Mouse (Mus musculus) mesoderm, embryonic 11.5 days (tissue): ENCODE results near the gene Rabgap1l.

ENCODE experiments used
- DNase-seq: peaks from one replicate; pipeline ENCODE4 v3.0.0-alpha.2; 2012; ENCODE audit warnings: low read depth, low spot score

Rabgap1l gene

DNA sequence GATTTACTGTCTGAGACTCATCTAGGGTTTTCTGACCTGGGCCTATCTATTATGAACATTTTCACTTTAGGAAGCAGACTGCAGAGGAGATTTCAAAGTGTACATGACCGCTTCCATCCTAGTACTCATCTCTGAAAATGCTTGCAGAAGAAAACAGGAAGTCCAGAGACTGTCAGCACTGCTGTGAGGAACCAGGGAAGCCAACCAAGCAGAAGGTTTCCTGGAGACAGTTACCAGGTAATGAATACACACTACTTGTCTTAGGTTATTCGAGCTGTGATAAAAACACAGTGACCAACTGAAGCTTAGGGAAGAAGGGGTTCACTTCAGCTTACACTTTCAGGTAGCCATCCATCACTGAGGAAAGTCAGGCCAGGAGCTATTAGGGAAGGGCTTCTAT is 547.1 kb downstream of the Rabgap1l start:
- DNase-seq: no peak

DNA sequence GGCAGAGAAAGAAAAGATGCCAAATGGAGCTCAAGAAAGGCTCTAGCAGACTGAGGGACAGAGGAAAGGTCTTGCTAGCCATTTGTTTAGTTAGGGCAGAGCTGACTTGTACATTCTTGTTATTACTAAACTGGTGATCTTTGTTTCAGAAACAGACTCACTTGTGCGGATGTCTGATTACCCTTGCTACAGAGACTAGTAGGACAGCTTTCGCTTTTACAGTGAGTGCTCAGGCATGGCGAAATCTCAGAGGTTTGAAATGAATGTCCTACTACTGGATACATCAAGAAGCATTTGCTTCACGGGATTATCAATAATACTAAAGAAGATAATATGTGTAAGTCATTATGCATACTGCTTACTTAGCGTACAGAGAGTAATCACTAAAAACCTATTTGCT is 548.3 kb downstream of the Rabgap1l start:
- DNase-seq: no peak

DNA sequence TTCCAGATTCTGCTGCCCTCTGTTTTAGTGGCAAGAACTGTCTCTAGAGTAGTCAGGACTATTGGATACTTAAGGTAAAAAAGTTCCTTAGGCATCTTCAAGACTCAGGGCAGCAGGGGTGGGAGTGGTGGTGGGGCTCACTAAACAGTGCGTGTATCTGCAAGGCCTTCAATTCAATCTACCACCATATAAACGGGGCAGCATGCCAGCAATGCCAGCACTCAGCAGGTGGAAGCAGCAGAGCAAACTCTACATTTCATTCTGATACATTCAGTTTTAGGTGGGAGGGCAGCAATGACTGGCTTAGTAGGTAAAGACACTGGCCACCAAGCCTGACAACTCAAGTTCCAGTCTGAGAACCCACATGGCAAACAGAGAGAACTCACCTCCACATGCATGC is 552.9 kb downstream of the Rabgap1l start:
- DNase-seq: no peak

- DNase-seq: no peak
Observed at GRCm38 (mm10) chr1:160238852-160239443, 554.1 kb downstream of the Rabgap1l start.

DNA sequence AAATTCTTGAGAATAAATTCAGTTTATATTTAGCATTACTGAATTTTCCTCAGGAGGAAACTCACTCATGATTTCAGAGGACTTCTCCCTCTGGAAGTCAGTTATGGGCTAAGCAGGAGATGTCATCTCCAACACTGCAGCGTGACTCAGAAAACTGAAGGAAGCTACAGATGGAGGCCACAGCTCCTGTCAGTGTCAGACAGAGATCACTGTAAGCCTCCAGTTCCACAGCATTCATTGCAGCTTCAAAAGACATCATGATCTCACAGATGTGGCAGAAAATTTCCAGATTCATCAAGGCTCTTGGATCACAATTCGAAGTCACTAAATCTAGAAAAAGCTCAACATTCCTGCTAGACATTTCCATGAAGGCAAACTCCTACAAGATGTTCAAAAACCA is 555.0 kb downstream of the Rabgap1l start:
- DNase-seq: no peak

DNA sequence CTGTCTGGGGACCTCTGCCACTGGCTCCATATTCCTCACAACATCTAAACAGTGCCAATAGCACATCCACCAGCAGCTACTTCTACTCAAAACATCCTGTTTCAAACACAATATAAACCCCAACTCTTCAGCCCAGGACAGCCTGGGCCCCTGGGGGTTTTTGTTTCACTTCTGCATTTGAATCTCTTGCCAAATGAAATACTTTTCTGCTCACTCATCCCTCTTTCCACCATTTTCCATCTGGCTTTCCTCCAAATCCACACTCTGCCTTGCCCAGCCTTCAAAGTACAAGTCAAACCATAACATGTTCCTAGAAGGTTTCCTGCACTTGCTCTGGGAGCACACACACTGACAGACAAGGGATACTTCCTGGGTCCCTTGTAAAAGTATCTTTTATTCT is 559.1 kb downstream of the Rabgap1l start:
- DNase-seq: no peak

GRCm38 (mm10) chr1:160232113-160232512 is 560.9 kb downstream of the Rabgap1l start:
- no peak for DNase-seq

GRCm38 (mm10) chr1:160231013-160231412 is 562.0 kb downstream of the Rabgap1l start:
- DNase-seq: peak; percentile 54

DNA sequence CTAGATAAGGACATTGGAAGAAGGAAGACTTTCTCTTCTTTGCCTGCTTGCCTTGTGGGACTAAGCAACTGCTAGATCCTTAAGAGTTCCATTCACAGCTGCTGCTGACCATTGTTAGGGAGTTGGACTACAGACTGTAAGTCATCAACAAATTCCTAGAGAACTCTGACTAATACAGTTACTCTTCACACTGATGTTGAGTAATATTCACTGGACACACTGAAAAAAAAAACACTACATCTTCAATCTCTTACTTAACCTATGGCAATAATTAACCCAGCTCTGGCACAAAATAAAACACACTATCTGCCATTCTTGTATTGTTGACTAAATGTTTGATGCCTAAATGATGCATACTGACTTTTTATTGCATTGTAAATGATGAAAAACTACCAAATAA is 565.2 kb downstream of the Rabgap1l start:
- DNase-seq: no peak

DNA sequence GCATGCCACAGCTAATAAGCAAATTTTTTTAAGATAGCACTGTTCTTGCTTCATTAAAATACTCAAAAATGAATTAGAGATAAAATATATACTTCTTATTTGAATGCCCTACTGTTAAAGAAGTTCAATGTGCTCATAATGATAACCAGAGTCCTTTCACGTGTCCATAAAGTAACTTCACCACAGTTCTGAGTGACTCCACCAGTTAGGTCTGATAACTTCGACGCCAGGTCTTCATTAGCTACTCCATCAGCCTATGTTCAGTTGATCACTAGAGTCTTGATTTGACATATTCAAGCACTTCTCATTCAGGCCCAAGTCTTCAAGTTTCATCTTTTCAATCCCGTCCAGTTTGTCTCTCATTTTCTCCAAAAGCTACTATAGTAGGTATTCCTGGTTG is 565.8 kb downstream of the Rabgap1l start:
- DNase-seq: no peak

DNA sequence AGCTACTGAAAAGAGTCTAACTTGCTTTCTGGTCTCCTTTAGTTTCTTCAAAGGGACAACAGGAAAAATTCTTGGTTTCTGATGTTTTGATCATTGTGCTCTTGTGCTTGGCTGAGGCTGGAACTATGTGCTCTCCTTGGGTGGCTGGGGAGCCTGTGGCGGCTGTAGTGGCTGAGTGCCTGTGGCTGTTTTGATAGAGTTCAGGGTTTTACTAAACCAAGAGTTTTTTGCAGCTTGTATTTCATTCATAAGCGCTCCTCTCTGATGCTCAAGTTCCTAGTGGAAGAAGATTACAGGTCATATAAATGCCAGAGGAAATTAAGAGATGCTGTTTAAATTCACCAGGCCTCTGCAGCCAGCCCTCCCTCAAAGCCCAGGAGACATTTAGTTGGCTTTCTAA is 568.9 kb downstream of the Rabgap1l start:
- DNase-seq: no peak

GRCm38 (mm10) chr1:160217898-160218297 is 575.1 kb downstream of the Rabgap1l start:
- DNase-seq: no peak

- peak; percentile 51 for DNase-seq
Observed at GRCm38 (mm10) chr1:160214171-160214570, 578.8 kb downstream of the Rabgap1l start.

DNA sequence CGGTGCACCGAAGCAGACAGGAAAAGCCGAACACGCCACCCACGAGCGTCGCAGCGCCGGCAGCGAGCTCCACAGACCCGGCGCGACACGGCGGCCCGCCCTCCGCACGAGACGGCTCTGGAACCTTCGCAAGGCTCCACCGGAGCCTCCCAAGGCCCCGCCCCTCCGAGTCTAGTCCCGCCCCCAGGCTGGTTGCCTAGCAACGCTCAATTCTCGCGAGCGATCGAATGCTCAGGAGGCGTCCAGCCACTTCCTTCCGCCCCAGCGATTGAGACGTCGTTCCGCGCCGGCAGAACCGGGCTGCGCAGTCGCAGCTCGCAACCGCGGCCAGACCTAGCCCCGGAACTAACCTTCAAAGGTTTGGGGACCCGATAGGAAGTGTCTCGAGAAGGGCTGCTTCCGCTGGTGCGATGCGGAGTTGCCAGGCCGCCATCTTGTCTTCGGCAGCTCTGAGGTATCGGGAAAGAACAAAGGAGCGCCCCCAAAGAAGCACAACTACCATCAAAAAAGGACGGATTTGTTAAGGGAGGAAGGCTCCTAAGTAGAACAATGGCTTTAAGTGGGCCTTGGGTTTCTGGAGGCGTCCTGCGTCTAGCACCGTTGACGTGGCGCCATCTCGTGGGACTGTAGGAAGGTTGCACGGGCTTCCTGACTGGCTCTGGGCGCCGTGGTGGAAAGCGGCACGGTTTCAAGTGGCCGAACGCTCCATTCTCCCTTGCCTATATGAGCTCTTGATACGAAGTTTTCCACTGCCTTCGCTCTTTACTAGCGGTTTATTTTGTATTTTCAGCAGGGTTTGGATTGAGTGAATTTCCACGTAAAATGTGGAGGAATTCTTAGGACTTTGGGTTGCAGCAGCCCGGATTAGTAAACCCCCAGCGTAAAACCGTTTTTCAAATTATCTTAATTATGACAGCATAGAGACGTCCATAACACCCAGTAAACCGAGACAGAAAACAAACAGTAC is 580.0 kb downstream of the Rabgap1l start, which contains the start of gene Cacybp:
Cacybp (minus strand) TSS at position 173 of the 967 bp plus-strand sequence.
- DNase-seq: peak; percentile 99

DNA sequence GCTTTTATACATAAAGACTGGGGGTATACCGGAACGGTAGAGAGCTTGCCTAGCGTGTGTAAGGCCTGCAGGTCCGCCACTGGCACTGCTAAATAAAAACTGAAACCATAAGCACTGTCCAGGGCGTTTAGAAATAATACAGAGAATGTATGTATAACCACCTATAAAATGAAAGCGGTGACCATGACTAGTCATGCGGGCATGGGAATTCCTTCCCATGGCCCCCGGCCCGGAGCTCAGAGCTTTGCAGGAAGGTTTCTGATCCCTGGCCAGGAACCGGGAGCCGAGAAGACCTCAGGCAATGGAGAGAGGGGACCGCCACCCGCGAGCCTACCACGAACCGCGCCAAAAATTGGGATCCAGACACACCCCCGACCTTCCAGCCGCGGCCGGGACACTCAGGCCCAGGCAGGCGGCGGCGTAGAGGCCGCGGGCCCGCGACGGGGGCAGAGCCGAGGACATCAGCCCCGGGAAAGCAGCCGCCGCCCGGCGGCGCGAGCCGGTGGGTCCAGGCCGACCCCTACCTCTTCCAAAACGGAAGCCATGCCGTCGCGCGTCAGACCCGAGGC is 580.8 kb downstream of the Rabgap1l start:
- no peak for DNase-seq

- no peak for DNase-seq
Observed at GRCm38 (mm10) chr1:160211597-160212122, 581.4 kb downstream of the Rabgap1l start.

DNA sequence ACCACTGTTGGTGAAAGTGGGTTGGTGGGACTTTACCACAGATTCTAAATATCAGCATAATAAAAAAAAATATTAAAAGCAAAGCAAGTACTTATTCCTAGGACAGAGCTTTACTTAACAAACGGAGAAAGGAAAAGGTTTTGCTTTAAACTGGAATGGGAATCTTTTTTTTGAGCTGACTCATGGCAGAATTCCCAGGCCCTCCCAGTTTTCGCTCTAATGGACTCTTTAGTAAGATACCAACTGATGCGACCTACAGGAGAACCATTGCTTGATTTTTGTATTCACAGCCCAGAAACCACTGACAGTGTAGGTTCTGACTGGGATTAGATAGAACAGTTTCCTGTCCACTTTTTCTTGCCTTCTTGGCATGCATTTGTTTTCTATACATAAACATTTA is 582.4 kb downstream of the Rabgap1l start:
- DNase-seq: no peak

GRCm38 (mm10) chr1:160209844-160210243 is 583.2 kb downstream of the Rabgap1l start:
- DNase-seq: peak; percentile 10

DNA sequence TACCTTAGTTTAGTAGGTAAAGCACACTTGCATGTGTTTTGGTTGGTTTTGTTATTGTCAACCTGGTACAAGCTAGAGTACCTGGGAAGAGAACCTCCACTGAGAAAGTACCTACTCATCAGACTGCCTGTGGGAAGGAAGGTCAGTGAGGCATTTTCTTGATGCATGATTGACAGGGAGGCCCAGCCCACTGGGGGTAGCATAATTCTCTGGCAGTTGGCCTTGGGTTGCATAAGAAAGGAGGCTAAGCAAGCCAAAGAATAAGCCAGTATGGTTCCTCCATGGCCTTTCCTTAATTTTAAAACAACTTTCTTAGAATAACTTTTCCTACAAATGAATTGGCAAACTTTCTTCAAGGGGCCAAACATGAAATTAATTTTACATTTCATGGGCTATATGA is 587.5 kb downstream of the Rabgap1l start:
- DNase-seq: no peak

DNA sequence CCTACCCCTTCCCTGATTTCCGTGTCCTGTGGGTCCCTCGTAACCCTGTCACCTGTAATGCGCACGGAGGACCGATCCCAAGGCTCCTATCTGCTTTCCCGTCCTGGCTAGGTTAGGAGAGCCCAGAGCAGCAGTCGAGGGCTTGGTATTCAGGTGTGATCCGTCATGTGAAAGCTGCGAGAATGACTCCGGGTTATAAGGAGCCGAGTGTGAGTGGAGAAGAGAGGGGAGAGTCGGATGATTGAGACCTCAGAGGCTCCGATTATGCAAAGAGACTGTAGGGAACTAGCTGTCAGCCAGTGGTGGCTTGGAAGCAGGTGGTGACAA is 597.7 kb downstream of the Rabgap1l start:
- DNase-seq: no peak

DNA sequence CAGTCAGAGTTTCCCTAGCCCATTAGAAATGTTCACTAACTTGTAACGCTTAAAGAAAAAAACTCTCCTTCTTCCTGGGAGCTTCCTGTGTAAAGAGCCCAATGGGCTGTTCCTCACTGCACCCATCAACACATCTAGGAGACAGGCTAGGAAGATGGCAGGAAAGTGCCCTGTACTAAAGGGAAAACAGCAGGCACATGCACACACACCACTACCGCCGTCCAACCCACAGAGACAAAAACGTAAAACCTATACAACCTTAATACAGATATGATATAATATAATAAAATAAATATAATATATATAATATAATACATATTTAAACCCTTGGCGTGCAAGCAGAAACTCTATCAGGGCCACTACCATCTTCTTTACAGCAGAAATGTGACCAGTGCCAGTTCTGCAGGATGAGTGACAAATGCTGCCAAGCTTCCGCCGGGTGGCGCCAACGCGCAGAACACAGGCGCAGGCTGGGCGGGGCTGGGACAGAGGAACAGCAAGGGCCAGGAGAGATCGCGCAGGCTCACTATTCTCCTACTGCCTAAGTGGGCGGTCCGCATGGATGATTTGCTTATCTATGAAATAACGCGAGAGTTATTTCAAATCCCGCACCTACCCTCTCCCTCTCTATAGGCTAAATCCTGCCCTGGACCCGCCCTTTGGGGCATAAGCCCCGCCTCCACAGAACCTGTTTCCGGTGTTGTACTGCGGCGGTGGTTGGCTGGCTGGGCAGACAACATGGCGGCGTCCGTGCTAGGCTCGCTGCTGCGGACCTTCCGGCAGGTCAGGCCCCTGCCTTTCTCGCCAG is 598.3 kb downstream of the Rabgap1l start, which contains the start of gene Mrps14:
Mrps14 (plus strand) TSS at position 687 of the 808 bp plus-strand sequence.
- peak; percentile 99 for DNase-seq
